Mouse (Mus musculus) CH12.LX (cell line): ENCODE measurements around the gene Rad23a. TPM values are rescaled to one million over a fixed set of nuclear protein-coding genes. Genes with fewer than 3 reads are reported as not detected.

Experiments
- DNase-seq: peaks from one replicate; pipeline ENCODE4 v3.0.0-alpha.2; 2013; ENCODE audit errors: extremely low read depth
- H3K27ac ChIP-seq: 2 replicates; pipeline ENCODE4 v1.5.1; 2012; ENCODE audit warnings: low read depth, mild to moderate bottlenecking, control low read depth, moderate library complexity; ENCODE audit not compliant: insufficient read depth
- H3K27me3 ChIP-seq: replicated peaks from 2 replicates; pipeline ENCODE3; 2012; ENCODE audit warnings: inconsistent platforms
- H3K36me3 ChIP-seq, 2 experiments: replicated peaks in 1 of 2; 2 replicates each; pipeline versions ENCODE3 to v1.6.1; 2012; ENCODE audit warnings: inconsistent platforms in 1 of 2, low read length in 1 of 2, mild to moderate bottlenecking in 1 of 2, mixed read lengths in 1 of 2, moderate library complexity in 1 of 2; ENCODE audit not compliant: control insufficient read depth in 1 of 2, insufficient read depth in 1 of 2
- H3K4me1 ChIP-seq, 2 experiments: 2 replicates each; pipeline ENCODE4 v1.6.1; 2012; ENCODE audit warnings: inconsistent platforms in 1 of 2, moderate library complexity in 1 of 2; ENCODE audit not compliant: insufficient read depth in 2 of 2, control insufficient read depth in 1 of 2
- H3K4me2 ChIP-seq: 2 replicates; pipeline ENCODE4 v1.6.1; 2012; ENCODE audit warnings: low read depth, mild to moderate bottlenecking, control low read depth; ENCODE audit not compliant: poor library complexity, insufficient read depth, severe bottlenecking
- H3K4me3 ChIP-seq, 3 experiments: fragments of 150-350 bp in 1 of 3; sonication (generic) in 1 of 3; replicated peaks in 1 of 3; 2 replicates each; pipeline versions ENCODE3 to v1.5.1; 2011 to 2012; ENCODE audit warnings: low read depth in 2 of 3, low read length in 2 of 3, mild to moderate bottlenecking in 2 of 3, moderate library complexity in 2 of 3, control low read depth in 1 of 3, improper control_type of control experiment in 1 of 3, inconsistent platforms in 1 of 3, mixed read lengths in 1 of 3; ENCODE audit not compliant: poor library complexity in 1 of 3
- H3K79me2 ChIP-seq: replicated peaks from 2 replicates; pipeline ENCODE4 v1.6.1; 2012; ENCODE audit warnings: mild to moderate bottlenecking, moderate library complexity; ENCODE audit not compliant: control insufficient read depth, poor library complexity, insufficient read depth, severe bottlenecking; ENCODE audit errors: extremely low read depth
- H3K9ac ChIP-seq: 2 replicates; pipeline ENCODE4 v1.6.1; 2012; ENCODE audit warnings: low read depth, mild to moderate bottlenecking, control low read depth, moderate library complexity; ENCODE audit not compliant: insufficient read depth
- H3K9me3 ChIP-seq: replicated peaks from 2 replicates; pipeline ENCODE3; 2012; ENCODE audit warnings: low read length, inconsistent platforms, mixed read lengths
- BHLHE40 ChIP-seq: IDR thresholded peaks from 2 replicates; pipeline ENCODE4 v1.6.1; 2011; ENCODE audit warnings: mild to moderate bottlenecking, low read depth, low read length, improper control_type of control experiment
- CHD1 ChIP-seq: IDR thresholded peaks from 2 replicates; pipeline ENCODE4 v1.6.1; 2012; ENCODE audit warnings: low read depth, low read length, improper control_type of control experiment, inconsistent platforms
- CHD2 ChIP-seq: IDR thresholded peaks from 2 replicates; pipeline ENCODE4 v1.6.1; 2011; ENCODE audit warnings: low read length, improper control_type of control experiment
- CTCF ChIP-seq, 2 experiments: IDR thresholded peaks in 1 of 2; conservative IDR thresholded peaks in 1 of 2; 2 replicates each; pipeline ENCODE4 v1.5.1; 2011 to 2012; ENCODE audit warnings: low read depth in 2 of 2, low read length in 2 of 2, improper control_type of control experiment in 1 of 2, inconsistent platforms in 1 of 2, mild to moderate bottlenecking in 1 of 2, moderate library complexity in 1 of 2
- E2F4 ChIP-seq: IDR thresholded peaks from 2 replicates; pipeline ENCODE4 v1.6.1; 2011; ENCODE audit warnings: low read depth, low read length, improper control_type of control experiment; ENCODE audit not compliant: insufficient replicate concordance
- ELF1 ChIP-seq: IDR thresholded peaks from 2 replicates; pipeline ENCODE4 v1.6.1; 2014; ENCODE audit warnings: low read depth, mild to moderate bottlenecking, inconsistent platforms, low read length, improper control_type of control experiment
- EP300 ChIP-seq: IDR thresholded peaks from 2 replicates; pipeline ENCODE4 v1.6.1; 2011; ENCODE audit warnings: low read length, improper control_type of control experiment
- ETS1 ChIP-seq: conservative IDR thresholded peaks from 2 replicates; pipeline ENCODE4 v1.6.1; 2012; ENCODE audit warnings: low read depth, mild to moderate bottlenecking, inconsistent platforms, low read length, improper control_type of control experiment, moderate library complexity
- GABPA ChIP-seq: IDR thresholded peaks from 2 replicates; pipeline ENCODE4 v1.6.1; 2012; ENCODE audit warnings: low read depth, low read length, improper control_type of control experiment, inconsistent platforms; ENCODE audit not compliant: insufficient replicate concordance
- HCFC1 ChIP-seq: IDR thresholded peaks from 2 replicates; pipeline ENCODE4 v1.6.1; 2012; ENCODE audit warnings: low read depth, mild to moderate bottlenecking, inconsistent platforms, low read length, improper control_type of control experiment
- IRF4 ChIP-seq: IDR thresholded peaks from 2 replicates; pipeline ENCODE4 v1.6.1; 2014; ENCODE audit warnings: low read depth, mild to moderate bottlenecking, inconsistent platforms, low read length, improper control_type of control experiment
- JUN ChIP-seq: IDR thresholded peaks from 2 replicates; pipeline ENCODE4 v1.6.1; 2011; ENCODE audit warnings: low read depth, mild to moderate bottlenecking, low read length, improper control_type of control experiment, moderate library complexity; ENCODE audit not compliant: insufficient read depth
- JUND ChIP-seq: conservative IDR thresholded peaks from 2 replicates; pipeline ENCODE4 v1.6.1; 2011; ENCODE audit warnings: low read depth, low read length, improper control_type of control experiment
- KAT2A ChIP-seq: IDR thresholded peaks from 2 replicates; pipeline ENCODE4 v1.6.1; 2012; ENCODE audit warnings: low read length, improper control_type of control experiment, inconsistent platforms; ENCODE audit not compliant: insufficient replicate concordance
- MAFK ChIP-seq: IDR thresholded peaks from 2 replicates; pipeline ENCODE4 v1.6.1; 2011; ENCODE audit warnings: low read length, improper control_type of control experiment; ENCODE audit not compliant: insufficient replicate concordance
- MAX ChIP-seq: IDR thresholded peaks from 2 replicates; pipeline ENCODE4 v1.6.1; 2011; ENCODE audit warnings: low read length, improper control_type of control experiment
- MAZ ChIP-seq: IDR thresholded peaks from 2 replicates; pipeline ENCODE4 v1.6.1; 2012; ENCODE audit warnings: low read depth, mild to moderate bottlenecking, inconsistent platforms, low read length, improper control_type of control experiment, moderate library complexity
- MEF2A ChIP-seq: IDR thresholded peaks from 2 replicates; pipeline ENCODE4 v1.6.1; 2014; ENCODE audit warnings: low read depth, mild to moderate bottlenecking, inconsistent platforms, low read length, improper control_type of control experiment, borderline replicate concordance
- MXI1 ChIP-seq: IDR thresholded peaks from 2 replicates; pipeline ENCODE4 v1.6.1; 2011; ENCODE audit warnings: mild to moderate bottlenecking, low read depth, low read length, improper control_type of control experiment
- MYC ChIP-seq: IDR thresholded peaks from 2 replicates; pipeline ENCODE4 v1.6.1; 2011; ENCODE audit warnings: low read depth, mild to moderate bottlenecking, improper control_type of control experiment, low read length
- NELFE ChIP-seq: IDR thresholded peaks from 2 replicates; pipeline ENCODE4 v1.6.1; 2011; ENCODE audit warnings: low read depth, low read length, improper control_type of control experiment
- NRF1 ChIP-seq: IDR thresholded peaks from 2 replicates; pipeline ENCODE4 v1.6.1; 2014; ENCODE audit warnings: low read depth, mild to moderate bottlenecking, inconsistent platforms, low read length, improper control_type of control experiment, moderate library complexity
- PAX5 ChIP-seq: IDR thresholded peaks from 2 replicates; pipeline ENCODE4 v1.6.1; 2012; ENCODE audit warnings: low read length, inconsistent platforms, mixed read lengths
- POLR2A ChIP-seq: IDR thresholded peaks from 2 replicates; pipeline ENCODE4 v1.6.1; 2011; ENCODE audit warnings: low read depth, mild to moderate bottlenecking, improper control_type of control experiment, low read length
- POLR2AphosphoS2 ChIP-seq: IDR thresholded peaks from 2 replicates; pipeline ENCODE4 v1.6.1; 2011; ENCODE audit warnings: low read depth, low read length, improper control_type of control experiment
- RAD21 ChIP-seq: IDR thresholded peaks from 2 replicates; pipeline ENCODE4 v1.6.1; 2011; ENCODE audit warnings: low read depth, mild to moderate bottlenecking, low read length, improper control_type of control experiment, moderate library complexity
- RCOR1 ChIP-seq: conservative IDR thresholded peaks from 2 replicates; pipeline ENCODE4 v1.6.1; 2012; ENCODE audit warnings: low read depth, mild to moderate bottlenecking, inconsistent platforms, low read length, improper control_type of control experiment
- SIN3A ChIP-seq: IDR thresholded peaks from 2 replicates; pipeline ENCODE4 v1.6.1; 2012; ENCODE audit warnings: low read length, improper control_type of control experiment, inconsistent platforms
- SMC3 ChIP-seq: IDR thresholded peaks from 2 replicates; pipeline ENCODE4 v1.6.1; 2011; ENCODE audit warnings: low read depth, low read length, improper control_type of control experiment
- TBP ChIP-seq: conservative IDR thresholded peaks from 2 replicates; pipeline ENCODE4 v1.6.1; 2011; ENCODE audit warnings: low read depth, low read length, improper control_type of control experiment
- TCF12 ChIP-seq: IDR thresholded peaks from 2 replicates; pipeline ENCODE4 v1.6.1; 2014; ENCODE audit warnings: low read depth, mild to moderate bottlenecking, inconsistent platforms, low read length, improper control_type of control experiment
- UBTF ChIP-seq: IDR thresholded peaks from 2 replicates; pipeline ENCODE4 v1.6.1; 2012; ENCODE audit warnings: low read depth, mild to moderate bottlenecking, inconsistent platforms, low read length, improper control_type of control experiment, moderate library complexity
- USF1 ChIP-seq: IDR thresholded peaks from 2 replicates; pipeline ENCODE4 v1.6.1; 2014; ENCODE audit warnings: low read depth, mild to moderate bottlenecking, inconsistent platforms, low read length, improper control_type of control experiment
- USF2 ChIP-seq: conservative IDR thresholded peaks from 2 replicates; pipeline ENCODE4 v1.6.1; 2011; ENCODE audit warnings: low read depth, low read length, improper control_type of control experiment
- ZC3H11A ChIP-seq: IDR thresholded peaks from 2 replicates; pipeline ENCODE4 v1.6.1; 2012; ENCODE audit warnings: low read depth, mild to moderate bottlenecking, inconsistent platforms, low read length, improper control_type of control experiment
- ZKSCAN1 ChIP-seq: IDR thresholded peaks from 2 replicates; pipeline ENCODE4 v1.6.1; 2012; ENCODE audit warnings: low read depth, inconsistent platforms, low read length, improper control_type of control experiment, borderline replicate concordance
- ZMIZ1 ChIP-seq: IDR thresholded peaks from 2 replicates; pipeline ENCODE4 v1.6.1; 2012; ENCODE audit warnings: low read depth, mild to moderate bottlenecking, inconsistent platforms, low read length, improper control_type of control experiment
- ZNF384 ChIP-seq: IDR thresholded peaks from 2 replicates; pipeline ENCODE4 v1.6.1; 2012; ENCODE audit warnings: low read depth, low read length, improper control_type of control experiment, inconsistent platforms
- dilution Hi-C: fragments of 300-500 bp; cut with MboI; formaldehyde crosslinking; loops from 2 replicates; pipeline ENCODE4 v1.14.3; 2020; ENCODE audit warnings: low sequenced_read_pairs; ENCODE audit not compliant: extremely low pct_unique_long_range_greater_than_20kb, extremely low pct_ligation_motif_present
- in situ Hi-C: fragments of 300-500 bp; cut with MboI; formaldehyde crosslinking; loops from 3 replicates; pipeline ENCODE4 v1.14.3; 2019; ENCODE audit warnings: low sequenced_read_pairs, low pct_ligation_motif_present, low pct_unique_long_range_greater_than_20kb, mixed read lengths
- polyA plus RNA-seq: library from polyadenylated mRNA; unstranded; fragments of >175 nt; gene quantifications from 2 replicates; pipeline ENCODE4 v1.2.1, GENCODE M21; 2012; ENCODE audit warnings: low read depth; ENCODE audit not compliant: insufficient read length
- total RNA-seq, 2 experiments: library from RNA; depleted of rRNA; stranded (reverse); fragments of 300-350 nt in 1 of 2; fragments of >200 nt in 1 of 2; gene quantifications; 2 replicates each; pipeline ENCODE4 v1.2.3; 2012 to 2014

The Rad23a gene
- total and polyA plus RNA-seq, 3 experiments, result 66.5 to 135 (median 115) TPM

DNA sequence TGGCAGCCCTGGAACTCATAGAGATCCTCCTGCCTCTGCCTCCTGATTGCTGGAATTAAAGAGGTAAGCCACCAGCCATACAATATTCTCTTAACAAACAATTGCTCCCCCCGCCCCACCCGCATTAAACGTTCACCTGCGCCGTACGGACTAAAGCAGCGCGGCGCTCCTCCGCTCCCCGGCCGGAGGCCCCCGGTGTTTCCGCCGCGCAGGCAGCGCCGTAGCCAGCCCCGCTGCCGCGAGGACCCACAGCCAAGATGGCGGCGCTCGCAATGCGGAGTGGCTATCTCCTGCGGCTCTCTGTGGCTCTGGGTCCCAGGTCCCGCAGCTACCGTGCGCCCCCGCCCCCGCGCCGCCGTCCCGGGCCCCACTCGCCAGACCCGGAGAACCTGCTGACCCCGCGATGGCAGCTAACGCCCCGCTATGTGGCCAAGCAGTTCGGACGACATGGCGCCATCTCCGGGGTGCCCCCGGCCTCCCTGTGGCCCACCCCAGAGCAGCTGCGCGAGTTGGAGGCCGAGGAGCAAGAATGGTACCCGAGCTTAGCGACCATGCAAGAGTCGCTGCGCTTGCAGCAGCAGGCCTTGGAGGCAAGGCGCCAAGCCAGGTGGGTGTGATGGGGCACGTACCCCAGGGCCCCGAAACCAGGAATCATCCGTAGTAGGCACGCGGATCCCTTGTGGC is 8.3 kb downstream of the Rad23a start:
- Histone ChIP-seq H3K36me3 (peaks cover 31 to 41% of the 10 kb centered on the region in 2 experiments), H3K4me3 (peak overlapping the region; percentile 86 to 98 (median 89)), H3K9me3 (no peaks in the 10 kb centered on the region), H3K27me3 (no peaks in the 10 kb centered on the region), H3K27ac (peak overlapping the region; percentile 52), H3K9ac (peak overlapping the region; percentile 82), H3K4me1 (peaks cover 5 to 46% of the 10 kb centered on the region in 2 experiments; a peak in 3 of 4 replicates), H3K79me2 (peaks cover 23% of the 10 kb centered on the region), H3K4me2 (peak overlapping the region; percentile 69; the same call in 1 of the 2 replicates)
- in situ Hi-C loops (no loop called here), dilution Hi-C loops (no loop called here)
- peak; percentile 95 for TF ChIP-seq UBTF
- TF ChIP-seq RAD21, result no peak
- TF ChIP-seq ZNF384, result 0 out of 2 replicates have a peak, but pooled peaks have one; percentile 38
- TF ChIP-seq USF1, result no peak
- no peak for TF ChIP-seq SMC3
- TF ChIP-seq ZKSCAN1, result no peak
- TF ChIP-seq EP300, result no peak
- peak; percentile 82; the same call in 1 of the 2 replicates for TF ChIP-seq MAX
- peak; percentile 42; the same call in 1 of the 2 replicates for TF ChIP-seq SIN3A
- peak; percentile 63 for TF ChIP-seq NRF1
- no peak for TF ChIP-seq GABPA
- TF ChIP-seq BHLHE40, result 0 out of 2 replicates have a peak, but pooled peaks have one; percentile 5
- no peak for TF ChIP-seq USF2
- no peak for TF ChIP-seq CTCF (conservative IDR thresholded peaks at IDR 0.05 in 1 of 2, IDR thresholded peaks at IDR 0.05 in 1 of 2; ENCODE audit: low read depth in 2 of 2, low read length in 2 of 2)
- TF ChIP-seq E2F4, result no peak
- TF ChIP-seq POLR2AphosphoS2, result 0 out of 2 replicates have a peak, but pooled peaks have one; percentile 47
- peak; percentile 34; the same call in 1 of the 2 replicates for TF ChIP-seq ETS1
- peak; percentile 95 for TF ChIP-seq POLR2A
- TF ChIP-seq MEF2A, result peak; percentile 66; the same call in 1 of the 2 replicates
- peak; percentile 49 for TF ChIP-seq CHD2
- TF ChIP-seq MXI1, result peak; percentile 82; the same call in 1 of the 2 replicates
- TF ChIP-seq MAZ, result peak; percentile 85
- TF ChIP-seq RCOR1, result peak; percentile 71; the same call in 1 of the 2 replicates
- peak; percentile 94 for TF ChIP-seq NELFE
- peak; percentile 79 for TF ChIP-seq HCFC1
- TF ChIP-seq MAFK, result 0 out of 2 replicates have a peak, but pooled peaks have one; percentile 5
- peak; percentile 89 for TF ChIP-seq ZMIZ1
- no peak; the same call in 1 of the 2 replicates for TF ChIP-seq CHD1
- TF ChIP-seq TCF12, result peak; percentile 98
- TF ChIP-seq MYC, result no peak; the same call in 1 of the 2 replicates
- TF ChIP-seq JUN, result no peak
- TF ChIP-seq TBP, result peak; percentile 73
- TF ChIP-seq JUND, result no peak
- no peak for TF ChIP-seq ZC3H11A
- TF ChIP-seq PAX5, result no peak
- TF ChIP-seq ELF1, result peak; percentile 62
- 0 out of 2 replicates have a peak, but pooled peaks have one; percentile 68 for TF ChIP-seq KAT2A
- peak; percentile 46; the same call in 1 of the 2 replicates for TF ChIP-seq IRF4
- DNase-seq, result peak; percentile 65
